Mouse (Mus musculus) testis, postnatal 10 days (tissue): Measurements from ENCODE around the gene Abhd14a.

Source experiments
- DNase-seq: peaks from one replicate; pipeline ENCODE4 v3.0.0; 2021; ENCODE audit warnings: low spot score

Gene Abhd14a

GRCm38 (mm10) chr9:106469317-106469716 is 21.8 kb upstream of the Abhd14a start:
- no peak for DNase-seq

GRCm38 (mm10) chr9:106467746-106468145 is 20.3 kb upstream of the Abhd14a start:
- no peak for DNase-seq

- DNase-seq = no peak
Measured at GRCm38 (mm10) chr9:106466721-106467120, 19.2 kb upstream of the Abhd14a start.

- DNase-seq = no peak
Measured at GRCm38 (mm10) chr9:106465571-106466200, 18.2 kb upstream of the Abhd14a start, which contains the start of gene Gpr62. Gene Gpr62, minus strand, starts transcription at chr9:106465938.

- DNase-seq = peak; percentile 71
Measured at GRCm38 (mm10) chr9:106464751-106465541, 17.5 kb upstream of the Abhd14a start.

GRCm38 (mm10) chr9:106463122-106464063 is 15.9 kb upstream of the Abhd14a start:
- no peak for DNase-seq

GRCm38 (mm10) chr9:106462430-106462800 is 14.9 kb upstream of the Abhd14a start:
- no peak for DNase-seq

- DNase-seq = no peak
Measured at GRCm38 (mm10) chr9:106461641-106462429, 14.4 kb upstream of the Abhd14a start.

GRCm38 (mm10) chr9:106461026-106461415 is 13.5 kb upstream of the Abhd14a start:
- DNase-seq = no peak

GRCm38 (mm10) chr9:106460401-106461025 is 13.0 kb upstream of the Abhd14a start:
- DNase-seq = no peak

- DNase-seq = no peak
Measured at GRCm38 (mm10) chr9:106459946-106460345, 12.5 kb upstream of the Abhd14a start.

- no peak for DNase-seq
Measured at GRCm38 (mm10) chr9:106457920-106458319, 10.4 kb upstream of the Abhd14a start.

- DNase-seq = no peak
Measured at GRCm38 (mm10) chr9:106457163-106457559, 9.7 kb upstream of the Abhd14a start.

- DNase-seq = peak; percentile 66
Measured at GRCm38 (mm10) chr9:106456325-106457162, 9.1 kb upstream of the Abhd14a start.

- DNase-seq = no peak
Measured at GRCm38 (mm10) chr9:106454888-106455681, 7.6 kb upstream of the Abhd14a start.

- no peak for DNase-seq
Measured at GRCm38 (mm10) chr9:106454071-106454761, 6.7 kb upstream of the Abhd14a start.

- DNase-seq = peak; percentile 72
Measured at GRCm38 (mm10) chr9:106453271-106454070, 6.0 kb upstream of the Abhd14a start, which contains the start of gene Pcbp4. Gene Pcbp4, plus strand, starts transcription at chr9:106453291.

GRCm38 (mm10) chr9:106452821-106453220 is 5.3 kb upstream of the Abhd14a start:
- DNase-seq = peak; percentile 78
